Mouse (Mus musculus) forebrain, embryonic 14.5 days (tissue): ENCODE results near the gene Slc6a9. TPM values are rescaled to one million over a fixed set of nuclear protein-coding genes. Genes with fewer than 3 reads are reported as not detected.
A peak's percentile ranks its signal among the peaks of the same experiment; 100 is the strongest.

Experiments used
- ATAC-seq: fragments of 200-750 bp; cut with Nextera tagmentation; 2 replicates; pipeline ENCODE4 v1.8.0; 2017; ENCODE audit warnings: mild to moderate bottlenecking, moderate library complexity
- DNase-seq: peaks from one replicate; pipeline ENCODE4 v3.0.0-alpha.2; 2015; ENCODE audit warnings: low spot score
- H3K27ac ChIP-seq: fragments of 300-500 bp; sonication (generic); 2 replicates; pipeline ENCODE4 v1.5.1; 2014; ENCODE audit warnings: low read depth, mild to moderate bottlenecking, control low read depth, low read length, moderate library complexity
- H3K27me3 ChIP-seq: fragments of 300-500 bp; sonication (generic); replicated peaks from 2 replicates; pipeline ENCODE4 v1.6.1; 2014; ENCODE audit warnings: low read length, control low read depth, mixed read lengths; ENCODE audit not compliant: control insufficient read depth, insufficient read depth
- H3K36me3 ChIP-seq: fragments of 300-500 bp; sonication (generic); 2 replicates; pipeline ENCODE4 v1.6.1; 2014; ENCODE audit warnings: low read length, control low read depth; ENCODE audit not compliant: control insufficient read depth, insufficient read depth
- H3K4me1 ChIP-seq: fragments of 300-500 bp; sonication (generic); 2 replicates; pipeline ENCODE4 v1.6.1; 2014; ENCODE audit warnings: antibody characterized with exemption, low read length, control low read depth; ENCODE audit not compliant: control insufficient read depth, insufficient read depth
- H3K4me2 ChIP-seq: fragments of 300-500 bp; sonication (generic); 2 replicates; pipeline ENCODE4 v1.6.1; 2014; ENCODE audit warnings: mild to moderate bottlenecking, control low read depth, low read length
- H3K4me3 ChIP-seq: fragments of 300-500 bp; sonication (generic); 2 replicates; pipeline ENCODE4 v1.5.1; 2014; ENCODE audit warnings: low read depth, low read length, control low read depth
- H3K9ac ChIP-seq: fragments of 300-500 bp; sonication (generic); 2 replicates; pipeline ENCODE4 v1.6.1; 2014; ENCODE audit warnings: mild to moderate bottlenecking, low read length, control low read depth, moderate library complexity
- H3K9me3 ChIP-seq: fragments of 300-500 bp; sonication (generic); replicated peaks from 2 replicates; pipeline ENCODE4 v1.6.1; 2016; ENCODE audit warnings: low read length, control low read depth, mixed read lengths; ENCODE audit not compliant: control insufficient read depth
- WGBS: fragments of 180-500 bp; shearing (Covaris S2); extraction: QIAGEN DNeasy Blood & Tissue Kit; methylation state at CpG from one replicate; pipeline ENCODE4 v1.1.7; 2014; 5-methylcytosine and 5-hydroxymethylcytosine counted together
- polyA plus RNA-seq: library from polyadenylated mRNA; unstranded; fragments of >200 nt; fragmentation: Nextera tagmentation; extraction: Ambion mirVana; gene quantifications from 2 replicates; pipeline ENCODE4 v1.2.1, GENCODE M21; 2014

The Slc6a9 gene
- polyA plus RNA-seq, 1 experiment from 2014 or later: 8.0 TPM

- 86% methylated on average over 3 of the region's 3 CpGs for WGBS
- no peak for DNase-seq
- Histone ChIP-seq H3K4me1 (no peaks in the 10 kb centered on the region), H3K36me3 (peaks cover 93% of the 10 kb centered on the region), H3K9me3 (no peaks in the 10 kb centered on the region), H3K4me3 (no peak overlapping the region), H3K9ac (no peak overlapping the region), H3K4me2 (no peak overlapping the region), H3K27ac (no peak overlapping the region), H3K27me3 (no peaks in the 10 kb centered on the region)
- ATAC-seq: no peak
Measured at GRCm38 (mm10) chr4:117898111-117898510, 63.8 kb downstream of the Slc6a9 start.

GRCm38 (mm10) chr4:117904094-117904493 lies 69.8 kb downstream of the Slc6a9 start:
- 84% methylated on average over 10 of the region's 10 CpGs for WGBS
- no peak for ATAC-seq
- H3K4me2 ChIP-seq: no peak overlapping the region
- no peaks in the 10 kb centered on the region for H3K27me3 ChIP-seq
- H3K36me3 ChIP-seq: peaks cover 73% of the 10 kb centered on the region
- no peak overlapping the region for H3K4me3 ChIP-seq
- no peak overlapping the region for H3K27ac ChIP-seq
- DNase-seq: no peak
- H3K4me1 ChIP-seq: peaks cover 7% of the 10 kb centered on the region
- no peaks in the 10 kb centered on the region for H3K9me3 ChIP-seq
- H3K9ac ChIP-seq: no peak overlapping the region

- Histone ChIP-seq H3K4me3 (no peak overlapping the region), H3K4me2 (no peak overlapping the region), H3K27me3 (no peaks in the 10 kb centered on the region), H3K9me3 (no peaks in the 10 kb centered on the region), H3K4me1 (peaks cover 14% of the 10 kb centered on the region), H3K27ac (no peak overlapping the region), H3K36me3 (peaks cover 66% of the 10 kb centered on the region), H3K9ac (no peak overlapping the region)
- WGBS: 91% methylated on average over 8 of the region's 8 CpGs
- ATAC-seq (no peak), DNase-seq (no peak)
Measured at GRCm38 (mm10) chr4:117904761-117905160, 70.5 kb downstream of the Slc6a9 start.

GRCm38 (mm10) chr4:117906196-117906595 lies 71.9 kb downstream of the Slc6a9 start:
- H3K9ac ChIP-seq: no peak overlapping the region
- H3K9me3 ChIP-seq: no peaks in the 10 kb centered on the region
- 89% methylated on average over 3 of the region's 3 CpGs for WGBS
- H3K27me3 ChIP-seq: no peaks in the 10 kb centered on the region
- H3K27ac ChIP-seq: no peak overlapping the region
- H3K36me3 ChIP-seq: peaks cover 58% of the 10 kb centered on the region
- no peak overlapping the region for H3K4me2 ChIP-seq
- no peak for DNase-seq
- ATAC-seq: no peak
- peaks cover 16% of the 10 kb centered on the region for H3K4me1 ChIP-seq
- H3K4me3 ChIP-seq: no peak overlapping the region

GRCm38 (mm10) chr4:117908834-117909453 lies 74.6 kb downstream of the Slc6a9 start:
- Histone ChIP-seq H3K36me3 (peaks cover 41% of the 10 kb centered on the region), H3K9ac (peak overlapping the region; percentile 44), H3K4me2 (peak overlapping the region; percentile 42), H3K27me3 (no peaks in the 10 kb centered on the region), H3K9me3 (no peaks in the 10 kb centered on the region), H3K4me3 (0 out of 2 replicates have a peak overlapping the region, but pooled peaks have one; percentile 2), H3K4me1 (peaks cover 29% of the 10 kb centered on the region), H3K27ac (peak overlapping the region; percentile 77)
- 51% methylated on average over 8 of the region's 8 CpGs for WGBS
- peak; percentile 90 for ATAC-seq
- DNase-seq: peak; percentile 89

GRCm38 (mm10) chr4:117912131-117912561 lies 77.8 kb downstream of the Slc6a9 start:
- H3K9ac ChIP-seq: no peak overlapping the region
- 91% methylated on average over 13 of the region's 13 CpGs for WGBS
- H3K36me3 ChIP-seq: peaks cover 17% of the 10 kb centered on the region
- peaks cover 34% of the 10 kb centered on the region for H3K4me1 ChIP-seq
- ATAC-seq (no peak), DNase-seq (no peak)
- H3K9me3 ChIP-seq: no peaks in the 10 kb centered on the region
- no peaks in the 10 kb centered on the region for H3K27me3 ChIP-seq
- no peak overlapping the region for H3K4me3 ChIP-seq
- H3K27ac ChIP-seq: no peak overlapping the region
- 0 out of 2 replicates have a peak overlapping the region, but pooled peaks have one; percentile 99 for H3K4me2 ChIP-seq

GRCm38 (mm10) chr4:117912685-117913273 lies 78.5 kb downstream of the Slc6a9 start:
- peak overlapping the region; percentile 99 for H3K4me2 ChIP-seq
- peak overlapping the region; percentile 86 for H3K9ac ChIP-seq
- no peaks in the 10 kb centered on the region for H3K9me3 ChIP-seq
- ATAC-seq: no peak
- H3K4me1 ChIP-seq: peaks cover 34% of the 10 kb centered on the region
- no peak for DNase-seq
- H3K27me3 ChIP-seq: no peaks in the 10 kb centered on the region
- no peak overlapping the region for H3K27ac ChIP-seq
- H3K4me3 ChIP-seq: 0 out of 2 replicates have a peak overlapping the region, but pooled peaks have one; percentile 77
- H3K36me3 ChIP-seq: peaks cover 17% of the 10 kb centered on the region
- 69% methylated on average over 7 of the region's 7 CpGs for WGBS

GRCm38 (mm10) chr4:117913421-117913820 lies 79.1 kb downstream of the Slc6a9 start:
- Histone ChIP-seq H3K27me3 (no peaks in the 10 kb centered on the region), H3K4me3 (peak overlapping the region; percentile 77), H3K4me1 (peaks cover 33% of the 10 kb centered on the region), H3K4me2 (peak overlapping the region; percentile 99), H3K27ac (0 out of 2 replicates have a peak overlapping the region, but pooled peaks have one; percentile 21), H3K9me3 (no peaks in the 10 kb centered on the region), H3K9ac (peak overlapping the region; percentile 86), H3K36me3 (peaks cover 17% of the 10 kb centered on the region)
- WGBS: 29% methylated on average over 3 of the region's 3 CpGs
- peak; percentile 8 for DNase-seq
- ATAC-seq: no peak

- Histone ChIP-seq H3K4me3 (peak overlapping the region; percentile 77), H3K36me3 (peaks cover 17% of the 10 kb centered on the region), H3K4me2 (peak overlapping the region; percentile 99), H3K4me1 (peaks cover 27% of the 10 kb centered on the region), H3K9me3 (no peaks in the 10 kb centered on the region), H3K27ac (peak overlapping the region; percentile 75; the same call in 1 of the 2 replicates), H3K9ac (peak overlapping the region; percentile 86), H3K27me3 (no peaks in the 10 kb centered on the region)
- WGBS: 14% methylated on average over 8 of the region's 8 CpGs
- no peak for DNase-seq
- ATAC-seq: no peak
Measured at GRCm38 (mm10) chr4:117914031-117914430, 79.7 kb downstream of the Slc6a9 start.
